In the genomic region with DNA sequence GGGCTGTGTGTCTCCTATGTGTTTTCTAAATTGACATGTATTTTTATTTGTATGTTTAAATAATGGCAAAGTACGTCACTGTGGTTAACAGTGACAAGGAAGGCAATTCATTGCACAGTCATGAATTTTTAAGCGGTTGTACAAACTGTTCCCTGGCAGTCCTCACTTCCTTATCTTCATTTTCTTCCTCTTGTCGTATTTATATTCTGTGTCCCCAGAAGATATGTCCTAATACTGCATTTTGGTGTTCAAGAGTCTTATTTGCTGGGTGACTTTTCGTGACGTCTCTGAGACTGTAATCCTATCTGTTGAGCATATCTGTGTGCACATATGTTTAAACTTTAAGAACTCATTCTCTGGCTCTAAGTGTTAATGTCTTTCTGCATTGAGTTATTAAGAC, we compare ENCODE assay signal across 19 mouse cellular contexts.
DNase-seq lines count a peak whose midpoint lies in the region; ATAC-seq and TF ChIP-seq lines count a peak whose summit lies in the region.
"Had no signal": no experiment of that assay in that cellular context is flagged by ENCODE, and none has a peak within 500 bp of the region (broad histone marks: within the 10 kb centered on the region; RNA-seq: fewer than 3 reads in every experiment).

No protein-coding gene starts in this region.

- H3K4me3 ChIP-seq in heart, adult 2 months, result no peak overlapping the region
- no peak overlapping the region for H3K4me3 ChIP-seq in heart, embryonic 12.5 days
- H3K4me3 ChIP-seq in liver, embryonic 12.5 days, result no peak overlapping the region
- H3K4me3 ChIP-seq: embryonic facial prominence, embryonic 13.5 days; heart, embryonic 15.5 days; midbrain, embryonic 13.5 days had no signal

- H3K9me3 ChIP-seq in heart, embryonic 12.5 days (replicated peaks), result no peaks in the 10 kb centered on the region
- H3K9me3 ChIP-seq in liver, embryonic 12.5 days (replicated peaks), result no peaks in the 10 kb centered on the region
- H3K9me3 ChIP-seq: embryonic facial prominence, embryonic 13.5 days; heart, embryonic 15.5 days; midbrain, embryonic 13.5 days had no signal

- TF ChIP-seq CTCF in heart, adult 2 months (IDR thresholded peaks at IDR 0.05), result no peak

- 43% methylated on average over 5 of the region's 5 CpGs for WGBS in heart, adult 2 months
- 65% methylated on average over 5 of the region's 5 CpGs for WGBS in heart, embryonic 12.5 days
- 28% methylated on average over 5 of the region's 5 CpGs for WGBS in liver, embryonic 12.5 days (ENCODE audit: insufficient replicate concordance)

- peak overlapping the region; percentile 53 for H3K27ac ChIP-seq in heart, adult 2 months
- H3K27ac ChIP-seq in heart, embryonic 12.5 days (ENCODE audit: poor library complexity, severe bottlenecking), result no peak overlapping the region
- H3K27ac ChIP-seq in liver, embryonic 12.5 days, result no peak overlapping the region
- H3K27ac ChIP-seq: embryonic facial prominence, embryonic 13.5 days; heart, embryonic 15.5 days; hindbrain, postnatal 0 days; liver, embryonic 14.5 days; midbrain, embryonic 13.5 days; stomach, postnatal 0 days had no signal

- no peak for DNase-seq in heart, adult 2 months
- no peak for DNase-seq in liver
- no peak for DNase-seq in MN1 (ENCODE audit: low spot score)
- no peak for DNase-seq in adrenal gland, adult (ENCODE audit: inconsistent age in 2 of 2, low spot score in 1 of 2)
- DNase-seq: adrenal gland, adult 8-10 months; cerebellum, adult 2 months; gastrocnemius, postnatal 14 days; kidney, adult 8-10 months; thymus, postnatal 25 days had no signal

- no peak for TF ChIP-seq POLR2A in heart, adult 2 months (IDR thresholded peaks at IDR 0.05; ENCODE audit: insufficient read depth, low read depth, low read length)

- H3K9ac ChIP-seq in heart, adult 2 months (ENCODE audit: low read depth, low read length), result no peak overlapping the region
- H3K9ac ChIP-seq in heart, embryonic 12.5 days, result no peak overlapping the region
- no peak overlapping the region for H3K9ac ChIP-seq in liver, embryonic 12.5 days
- H3K9ac ChIP-seq: embryonic facial prominence, embryonic 13.5 days; heart, embryonic 15.5 days; liver, embryonic 14.5 days; midbrain, embryonic 13.5 days had no signal

- no peak overlapping the region for H3K4me2 ChIP-seq in heart, embryonic 12.5 days
- H3K4me2 ChIP-seq in liver, embryonic 12.5 days, result no peak overlapping the region
- H3K4me2 ChIP-seq: embryonic facial prominence, embryonic 13.5 days; heart, embryonic 15.5 days; midbrain, embryonic 13.5 days had no signal

- intact Hi-C loops in heart, adult 2 months (cut with DNase I), result no loop called here

- H3K4me1 ChIP-seq in heart, adult 2 months (ENCODE audit: control insufficient read depth, insufficient read depth, low read length), result peaks cover 4% of the 10 kb centered on the region
- H3K4me1 ChIP-seq in heart, embryonic 12.5 days (replicated peaks), result peaks cover 15% of the 10 kb centered on the region; the same call in 1 of the 2 replicates
- 0 out of 2 replicates have a peak, but pooled peaks cover 9% of the 10 kb centered on the region for H3K4me1 ChIP-seq in liver, embryonic 12.5 days
- H3K4me1 ChIP-seq: midbrain, embryonic 13.5 days had no signal

- no peaks in the 10 kb centered on the region for H3K27me3 ChIP-seq in heart, adult 2 months (ENCODE audit: control insufficient read depth, insufficient read depth, low read length)
- H3K27me3 ChIP-seq in heart, embryonic 12.5 days (replicated peaks), result no peaks in the 10 kb centered on the region
- H3K27me3 ChIP-seq in liver, embryonic 12.5 days (replicated peaks), result no peaks in the 10 kb centered on the region
- H3K27me3 ChIP-seq: embryonic facial prominence, embryonic 13.5 days; heart, embryonic 15.5 days; midbrain, embryonic 13.5 days had no signal

- H3K79me2 ChIP-seq in heart, adult 2 months (replicated peaks; ENCODE audit: control insufficient read depth, insufficient read depth, low read length), result no peaks in the 10 kb centered on the region; the same call in 1 of the 2 replicates

- H3K36me3 ChIP-seq in heart, adult 2 months (ENCODE audit: control insufficient read depth, insufficient read depth, low read length), result peaks cover 21% of the 10 kb centered on the region
- no peaks in the 10 kb centered on the region for H3K36me3 ChIP-seq in heart, embryonic 12.5 days
- H3K36me3 ChIP-seq in liver, embryonic 12.5 days, result peaks cover 28% of the 10 kb centered on the region

- 0 out of 2 replicates have a peak, but pooled peaks have one; percentile 14 for TF ChIP-seq EP300 in heart, adult 2 months (IDR thresholded peaks at IDR 0.05; ENCODE audit: insufficient read depth, low read depth, low read length)

- no peak for ATAC-seq in heart, embryonic 12.5 days (ENCODE audit: insufficient number of reproducible peaks, low FRiP score)
- ATAC-seq in liver, embryonic 12.5 days, result 0 out of 2 replicates have a peak, but pooled peaks have one; percentile 42
- ATAC-seq in hematopoietic stem cell, adult 5-6 weeks (replicated peaks in 1 of 2; ENCODE audit: insufficient read depth in 1 of 2, low FRiP score in 2 of 2, low TSS enrichment in 1 of 2, low read depth in 1 of 2, poor library complexity in 2 of 2, severe bottlenecking in 2 of 2), result peak; percentile 48 to 51; a peak in 3 of 4 replicates
- ATAC-seq in neutrophil, adult 5-6 weeks (ENCODE audit: extremely low read depth, insufficient number of reproducible peaks, low FRiP score, poor library complexity, severe bottlenecking), result 0 out of 2 replicates have a peak, but pooled peaks have one; percentile 10
- ATAC-seq: hindbrain, postnatal 0 days; midbrain, embryonic 13.5 days had no signal
